Mouse (Mus musculus) thymus, postnatal 36 days (tissue): ENCODE results near the gene Gm20521.

Experiments
- DNase-seq, 2 experiments: peaks; one replicate each; pipeline ENCODE4 v3.0.0; 2022; ENCODE audit warnings: mixed read lengths in 2 of 2

Gene Gm20521

DNA sequence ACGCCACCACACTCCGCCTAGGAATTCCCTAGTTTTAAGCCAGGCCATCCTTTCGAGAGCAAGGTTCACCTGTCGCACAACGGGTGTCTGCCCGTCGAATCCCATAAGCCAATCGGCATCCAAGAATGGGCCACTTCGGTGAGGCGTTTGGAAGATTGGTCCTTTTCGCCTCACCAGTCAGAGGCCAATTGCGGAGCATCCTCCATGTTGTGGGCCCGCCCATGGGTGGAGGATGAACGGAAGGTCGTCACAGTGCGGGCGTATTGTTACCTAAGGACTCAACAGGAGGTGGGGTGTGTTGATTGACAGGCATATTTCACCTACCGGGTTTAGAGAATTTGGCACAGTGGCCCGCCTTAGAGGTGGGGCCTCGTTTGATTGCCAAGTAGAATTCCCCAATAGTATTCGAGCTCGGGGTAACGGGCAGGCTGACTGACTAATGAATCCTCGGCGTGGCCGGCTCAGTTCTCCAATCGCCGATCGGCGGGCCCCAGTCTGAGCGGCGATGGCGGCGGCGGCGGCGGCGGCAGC lies 10.5 kb downstream of the Gm20521 start:
- DNase-seq: peak; percentile 95 to 97

DNA sequence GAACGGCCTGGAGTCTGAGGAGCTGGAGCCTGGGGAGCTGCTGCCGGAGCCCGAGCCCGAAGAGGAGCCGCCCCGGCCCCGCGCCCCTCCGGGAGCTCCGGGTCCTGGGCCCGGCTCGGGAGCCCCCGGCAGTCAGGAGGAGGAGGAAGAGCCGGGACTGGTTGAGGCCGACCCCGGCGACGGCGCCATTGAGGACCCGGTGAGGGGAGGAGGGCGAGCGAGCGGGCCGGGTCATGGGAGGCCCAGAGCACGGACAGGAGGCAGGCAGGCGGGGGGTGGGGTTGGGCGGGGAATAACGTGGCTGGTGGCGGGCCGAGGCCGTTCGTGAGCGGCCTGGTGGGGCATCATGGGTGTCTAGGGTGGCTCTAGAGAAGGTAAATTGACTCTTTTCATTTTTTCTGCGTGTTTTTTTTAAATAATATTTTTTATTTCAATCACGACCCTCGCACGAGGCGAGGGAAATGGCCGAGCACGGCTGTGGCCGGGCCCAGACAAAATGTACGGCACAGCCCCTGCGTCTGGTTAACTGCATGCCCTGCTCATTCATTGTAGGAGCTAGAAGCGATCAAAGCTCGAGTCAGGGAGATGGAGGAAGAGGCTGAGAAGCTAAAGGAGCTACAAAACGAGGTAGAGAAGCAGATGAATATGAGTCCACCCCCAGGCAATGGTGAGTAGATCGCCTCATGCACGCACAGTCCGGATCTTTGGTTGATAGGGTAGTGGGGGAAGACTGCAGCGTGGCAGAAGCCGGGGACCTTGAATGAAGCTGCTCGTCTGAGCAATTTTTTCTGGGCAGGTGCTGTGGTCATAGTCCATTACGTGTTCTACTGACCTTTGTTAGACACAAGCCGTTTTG lies 11.3 kb downstream of the Gm20521 start:
- peak in 1 of 2 experiments; percentile 20 for DNase-seq

DNA sequence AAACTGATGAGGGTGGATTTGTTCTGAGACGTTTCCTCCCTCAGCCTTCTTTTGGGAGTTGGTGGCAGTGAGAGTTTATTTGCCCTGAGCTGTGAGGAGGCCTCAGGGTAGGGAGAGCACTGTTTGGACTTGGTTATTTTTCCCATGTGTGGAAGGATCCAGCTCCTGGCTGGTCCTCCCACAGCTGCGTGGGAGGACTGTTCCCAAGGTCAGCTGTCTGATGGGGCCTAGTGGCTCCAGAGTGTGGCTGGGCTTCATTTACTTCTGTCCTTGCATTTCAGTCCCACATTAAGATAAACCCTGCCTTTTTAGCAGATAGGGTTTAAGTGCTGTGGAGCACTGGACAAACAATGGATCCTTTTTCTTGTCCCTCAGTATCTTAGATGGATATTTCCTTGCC lies 14.2 kb downstream of the Gm20521 start:
- DNase-seq: no peak

DNA sequence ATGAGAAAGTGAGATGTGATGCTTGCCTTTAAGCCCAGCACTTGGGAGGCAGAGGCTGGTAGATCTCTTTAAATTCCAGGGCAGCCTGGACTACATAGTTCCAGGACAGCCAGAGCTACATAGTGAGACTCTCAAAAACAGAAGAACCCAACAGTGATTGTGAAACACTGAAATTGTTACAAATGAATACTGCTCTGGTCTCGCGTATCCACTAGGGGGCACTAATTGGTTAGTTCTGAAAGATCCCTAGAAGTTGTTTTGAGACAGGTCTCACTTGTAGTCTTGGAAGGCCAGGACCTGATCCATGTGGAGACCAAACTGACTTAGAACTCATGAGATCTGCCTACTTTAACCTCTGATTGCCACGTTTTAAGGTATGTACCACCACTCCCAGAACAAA lies 17.1 kb downstream of the Gm20521 start:
- peak; percentile 30 to 44 for DNase-seq

DNA sequence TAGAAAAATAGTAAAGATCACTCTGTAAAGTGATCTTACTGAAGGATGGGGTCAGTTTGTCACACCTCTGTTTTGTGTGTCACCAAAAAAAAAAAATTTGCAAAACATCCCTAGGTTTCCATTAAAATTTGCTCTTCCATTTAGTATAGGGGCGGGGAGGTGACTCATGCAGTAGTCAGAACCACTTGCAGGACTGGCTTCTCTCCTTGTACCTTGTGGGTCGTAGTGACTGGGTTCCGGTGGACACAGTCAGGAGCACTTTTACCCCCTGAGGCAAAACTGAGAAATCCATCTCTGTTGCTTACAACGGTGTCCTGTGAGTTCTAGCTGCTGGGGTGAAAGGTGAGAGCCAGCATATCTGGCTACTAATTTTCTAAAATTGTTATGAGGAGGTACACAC lies 20.4 kb downstream of the Gm20521 start:
- DNase-seq: no peak

DNA sequence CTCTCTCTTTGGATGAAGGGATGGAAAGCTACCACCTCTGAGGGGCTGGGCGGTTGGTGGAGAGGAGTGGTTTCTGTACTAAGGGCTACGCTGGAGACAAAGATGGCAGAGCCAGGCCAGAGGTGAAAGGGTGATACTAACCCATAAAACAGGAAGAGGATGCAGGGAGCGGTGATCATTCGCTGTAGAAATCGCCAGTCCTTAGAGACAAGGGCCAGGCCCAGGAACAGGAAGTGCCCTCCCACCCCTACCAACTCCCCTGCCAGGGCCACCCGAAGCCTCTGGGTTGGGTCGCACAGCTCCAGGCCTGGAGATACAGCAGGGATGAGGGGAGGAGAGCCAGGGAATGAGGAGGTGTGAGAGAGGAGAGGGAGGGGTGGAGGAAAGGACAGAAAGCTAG lies 25.4 kb downstream of the Gm20521 start:
- DNase-seq: no peak

DNA sequence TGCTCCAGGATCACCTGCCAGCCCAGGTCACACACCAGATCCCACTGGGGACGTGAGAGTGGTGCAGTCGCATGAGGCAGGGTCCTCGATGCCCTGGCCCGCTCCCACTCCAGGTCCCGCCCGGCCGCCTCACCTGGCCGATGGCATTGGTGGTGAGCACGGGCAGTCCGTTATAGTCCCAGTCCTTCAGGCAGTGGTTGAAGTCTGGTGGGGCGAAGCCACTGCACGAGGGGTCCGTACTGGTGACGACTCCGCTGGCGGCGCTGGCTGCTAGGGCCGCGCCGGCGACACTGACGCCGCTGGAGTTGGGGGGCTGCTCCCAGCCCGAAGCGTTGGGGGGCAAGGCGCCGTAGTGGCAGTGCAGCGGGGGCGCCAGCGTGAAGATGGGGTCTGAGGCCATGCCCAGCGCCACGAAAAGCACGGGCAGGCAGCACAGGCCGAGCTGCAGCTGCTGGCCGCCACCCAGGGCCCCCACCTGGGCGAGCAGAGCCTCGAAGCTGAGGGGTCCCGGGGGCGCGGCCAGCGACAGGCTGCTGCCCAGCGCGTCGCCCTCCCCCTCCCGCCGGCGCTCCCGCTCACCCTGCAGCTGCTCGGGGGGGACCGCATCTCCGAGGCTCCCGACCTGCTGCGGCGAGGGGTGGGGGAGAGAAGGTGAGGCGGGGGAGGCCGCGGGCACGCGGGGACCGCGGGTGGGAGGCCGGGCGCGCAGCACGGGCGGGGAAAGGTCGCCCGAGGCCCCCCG lies 29.0 kb downstream of the Gm20521 start:
- no peak for DNase-seq

DNA sequence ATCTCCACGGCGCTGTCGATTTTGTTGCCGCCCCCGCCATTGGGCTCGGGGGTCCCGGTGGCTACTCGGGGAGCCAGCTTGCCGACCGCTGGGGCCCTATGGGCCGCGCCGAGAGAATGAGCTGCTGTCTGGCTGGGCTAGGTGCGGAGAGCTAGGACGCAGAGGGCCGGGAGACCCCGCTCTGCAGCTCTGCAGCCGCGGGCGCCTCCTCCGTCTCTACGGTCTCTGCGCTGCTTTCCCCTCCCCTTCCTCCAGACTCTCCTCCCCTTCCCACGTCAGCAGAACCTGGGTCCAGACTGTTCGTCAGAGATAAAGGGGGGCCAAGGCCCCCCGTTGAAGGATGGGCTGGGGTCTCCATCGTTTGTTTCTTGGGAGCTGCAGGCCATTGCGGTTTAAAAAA lies 29.6 kb downstream of the Gm20521 start, which contains the start of gene Slc22a17:
TSS of gene Slc22a17 (minus strand) at position 247 of the 400 bp plus-strand sequence.
- peak; percentile 51 to 58 for DNase-seq

DNA sequence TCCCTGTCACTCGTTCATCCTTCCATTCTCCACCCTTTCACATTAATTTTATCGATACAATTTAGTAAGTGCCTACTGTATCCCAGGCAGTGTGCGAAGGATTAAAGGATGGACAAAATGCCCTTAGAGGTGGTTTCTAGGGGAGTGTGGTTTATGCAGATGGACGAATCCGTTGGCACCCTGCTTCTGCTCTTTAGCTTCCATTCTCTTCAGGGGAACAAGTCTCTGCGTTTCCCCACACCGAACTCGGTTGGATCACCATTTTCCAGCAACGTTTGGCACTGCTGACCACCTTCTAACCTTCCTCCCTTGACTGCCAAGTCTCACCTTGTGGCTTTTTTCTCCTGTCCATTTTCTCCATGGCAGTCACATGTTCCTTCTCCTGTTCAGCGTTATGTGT lies 30.1 kb downstream of the Gm20521 start:
- no peak for DNase-seq

DNA sequence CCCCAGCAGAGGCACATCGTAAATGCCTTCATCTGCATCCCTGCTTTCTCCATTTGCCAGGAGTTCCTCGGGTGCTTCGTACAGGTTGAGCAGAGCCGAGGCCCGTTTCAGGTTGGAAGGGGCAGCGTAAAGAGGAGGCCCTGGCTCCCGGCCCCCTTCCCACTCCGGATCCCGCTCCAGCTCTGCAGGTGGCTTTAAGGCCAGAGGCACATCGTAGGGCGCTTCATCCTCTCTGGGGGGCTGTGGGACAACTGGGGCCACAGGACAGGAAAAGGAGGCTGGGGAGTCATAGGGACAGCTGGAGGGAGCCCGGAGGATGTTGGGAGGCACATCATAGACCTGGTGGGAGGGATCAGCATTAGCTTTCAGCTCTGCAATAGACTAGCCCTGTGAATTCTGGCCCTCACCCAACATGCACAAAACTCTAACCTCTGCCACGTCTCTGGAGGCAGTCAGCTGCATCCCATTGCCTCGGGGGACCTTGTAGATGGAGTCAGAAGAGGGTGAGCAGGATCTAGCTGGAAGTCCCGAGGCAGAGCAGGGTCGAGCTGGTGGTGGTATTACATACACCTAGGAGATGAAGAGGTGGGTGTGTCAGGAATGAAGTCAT lies 36.9 kb downstream of the Gm20521 start:
- DNase-seq: no peak

DNA sequence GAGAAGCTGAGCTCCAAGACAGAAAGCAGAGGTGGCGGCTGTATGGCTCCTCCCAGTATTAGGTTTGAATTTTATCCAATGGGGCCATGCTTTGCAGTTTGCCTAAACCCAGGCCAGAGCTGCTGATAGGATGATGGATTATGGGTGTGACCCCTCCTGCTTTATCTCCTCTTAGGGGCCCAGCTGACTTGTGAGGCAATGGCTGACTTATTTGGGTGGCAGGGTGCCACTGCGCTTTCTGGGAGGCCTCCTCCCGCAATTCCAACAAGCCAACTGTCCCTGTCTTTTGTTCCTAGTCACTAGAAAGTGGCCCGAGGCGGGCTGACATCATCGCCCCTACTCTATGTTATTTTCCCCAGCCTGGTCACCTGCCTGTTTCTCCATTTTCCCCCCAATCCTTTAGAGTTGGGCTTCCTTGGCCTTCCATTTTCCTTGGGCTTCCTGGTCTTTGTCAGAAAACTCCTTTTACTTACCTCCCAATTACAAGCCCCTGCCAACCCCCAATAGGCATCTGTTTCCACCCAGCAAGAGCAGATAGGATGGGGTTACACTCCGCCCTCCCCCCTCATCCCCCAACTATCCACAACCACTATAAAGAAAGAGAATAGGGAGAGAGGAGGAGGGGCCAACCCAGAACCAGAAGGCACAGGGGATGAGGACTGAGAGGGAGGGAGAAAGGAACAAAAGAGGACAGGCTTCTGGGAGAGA lies 41.6 kb downstream of the Gm20521 start:
- no peak for DNase-seq

DNA sequence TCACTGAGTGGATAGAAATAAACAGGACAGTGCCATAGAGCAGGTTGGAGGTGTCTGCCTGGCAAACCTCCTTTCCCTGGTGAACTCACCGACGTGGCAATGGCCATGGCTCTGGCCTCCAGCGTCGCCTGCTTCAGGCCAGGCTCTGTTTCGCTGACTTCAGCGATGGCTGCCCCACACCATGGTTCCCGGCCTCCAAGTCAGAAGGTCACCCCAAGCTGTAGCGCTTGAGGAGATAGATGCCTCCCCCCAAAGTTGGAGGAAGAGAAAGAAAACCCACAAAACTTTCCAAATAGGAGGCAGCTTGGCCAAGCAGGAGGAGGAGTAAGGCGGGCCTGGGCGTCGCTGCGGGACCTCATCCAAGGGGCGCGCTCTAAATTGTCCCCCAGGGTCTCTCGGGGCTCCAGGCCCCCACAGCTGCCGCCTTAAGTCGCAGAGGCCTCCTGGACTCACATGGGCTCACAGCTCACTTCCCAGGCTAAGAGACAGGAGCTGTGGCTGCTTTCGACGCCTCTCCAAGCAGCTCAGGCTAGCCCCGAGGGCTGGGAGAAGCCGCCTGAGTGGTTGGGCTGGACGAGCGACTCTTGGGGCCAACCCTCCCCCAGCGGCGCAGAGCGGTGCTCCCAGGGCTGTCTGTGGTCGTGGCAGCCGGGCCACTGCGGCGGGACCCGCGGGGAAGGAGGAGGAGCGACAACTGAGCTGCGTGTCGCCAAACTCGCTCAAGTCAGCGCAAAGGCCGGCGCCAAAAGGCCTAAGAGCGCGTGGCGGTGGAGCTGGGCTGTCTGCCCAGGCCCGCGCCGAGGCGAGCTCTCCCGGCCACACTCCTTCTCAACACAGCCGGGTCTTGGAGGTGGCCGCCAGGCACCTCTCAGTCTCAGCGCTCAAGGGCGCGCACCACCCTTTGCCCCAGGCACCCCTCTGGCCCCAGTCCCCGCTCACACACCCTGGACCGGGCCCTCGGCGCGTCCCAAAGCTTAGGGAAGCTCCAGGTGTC lies 42.4 kb downstream of the Gm20521 start, which contains the start of gene Efs:
TSS of gene Efs (minus strand) at position 778 of the 994 bp plus-strand sequence.
- no peak for DNase-seq

DNA sequence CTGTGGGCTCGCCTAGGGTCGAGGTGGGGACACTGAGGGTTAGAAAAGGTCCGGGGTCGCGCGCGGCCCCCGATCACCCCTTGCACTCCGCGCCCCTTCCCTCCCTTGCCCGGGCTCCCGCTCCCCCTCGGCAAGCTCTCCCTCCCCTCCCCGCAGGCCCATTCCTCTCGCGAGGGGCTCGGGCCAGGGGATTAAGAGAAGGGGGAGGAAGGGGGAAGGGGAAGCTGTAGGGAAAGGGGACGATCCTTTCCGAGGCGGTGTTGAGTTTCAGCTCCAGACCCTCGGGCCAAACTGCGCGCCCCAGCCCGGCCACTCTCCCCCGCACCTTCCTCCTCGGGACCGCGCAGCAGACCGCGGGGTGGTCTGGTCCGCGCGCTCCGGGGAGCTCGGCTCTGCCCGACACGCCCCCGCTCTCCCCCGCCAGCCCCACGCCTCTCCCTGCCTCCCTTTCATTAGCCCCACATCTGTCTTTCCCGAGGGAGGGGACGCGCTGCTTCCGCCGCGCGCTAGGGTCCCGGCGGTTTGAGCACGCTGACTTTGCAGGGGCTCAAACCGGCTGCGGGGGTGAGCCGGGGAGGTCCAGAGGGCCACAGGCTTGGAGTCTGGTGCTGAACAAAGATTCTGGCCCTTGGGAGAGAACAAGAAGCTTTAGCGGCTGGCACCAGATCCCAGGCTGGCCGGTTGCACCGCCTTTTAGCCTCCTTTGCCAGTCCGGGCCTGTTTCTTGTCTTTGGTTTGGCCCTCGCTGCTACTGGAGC lies 43.3 kb downstream of the Gm20521 start:
- DNase-seq: no peak

DNA sequence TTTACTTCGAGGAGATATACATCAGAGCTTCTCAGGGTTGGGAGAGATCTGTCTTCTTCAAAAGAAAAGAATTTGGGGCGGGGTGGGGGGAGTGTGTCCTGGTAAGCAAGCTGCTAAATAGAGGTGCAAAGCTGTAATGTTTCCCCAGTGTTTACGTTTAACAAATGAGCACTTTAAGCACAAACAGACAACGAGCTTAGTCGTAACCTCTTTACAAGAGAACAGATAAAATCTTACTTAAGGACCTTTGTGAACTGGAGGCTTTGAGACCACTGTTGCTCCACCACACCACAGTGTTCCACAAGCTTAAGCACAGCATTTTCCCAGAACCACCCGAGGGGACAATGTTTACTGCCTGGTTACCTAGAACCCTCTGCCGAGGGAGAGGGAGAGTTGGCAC lies 44.1 kb downstream of the Gm20521 start:
- DNase-seq: no peak

DNA sequence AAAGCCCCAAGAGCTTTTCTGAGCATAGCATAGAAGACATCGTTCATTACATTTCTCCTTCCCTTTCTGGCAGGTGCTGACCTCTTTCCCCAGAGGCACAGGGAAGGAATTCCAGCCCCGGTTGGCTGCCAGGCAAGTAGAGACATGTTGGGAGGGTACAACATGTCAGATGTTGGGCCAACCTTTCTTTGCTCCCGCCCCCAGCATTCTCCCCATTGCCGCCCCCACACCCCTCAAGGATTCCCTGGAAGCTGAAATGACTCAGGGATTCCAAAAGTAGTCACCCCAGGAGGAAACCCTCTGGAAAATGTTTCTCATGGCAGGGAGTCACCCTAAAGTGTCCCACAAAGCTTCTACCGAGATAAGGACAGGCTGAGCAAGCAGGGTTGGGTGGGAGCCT lies 46.6 kb downstream of the Gm20521 start:
- DNase-seq: no peak

DNA sequence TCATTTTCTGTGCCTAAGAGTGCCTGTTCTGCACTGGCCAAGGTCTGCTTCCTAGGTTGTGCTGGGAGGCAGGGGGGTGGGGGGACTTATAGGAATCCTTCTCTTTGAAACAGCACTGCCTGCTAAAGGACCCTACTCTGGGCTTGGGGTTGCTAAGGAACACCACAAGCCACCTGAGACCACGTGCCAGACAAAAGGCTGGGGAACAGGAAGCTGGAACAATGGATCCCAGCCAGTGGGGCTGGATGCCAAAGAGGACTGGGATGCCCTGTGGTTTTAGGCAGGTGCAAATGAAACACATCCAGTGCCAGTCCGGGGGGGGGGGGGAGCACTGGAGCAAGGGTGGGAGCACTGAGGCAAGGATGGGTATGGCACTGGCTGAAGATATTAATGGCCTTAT lies 47.2 kb downstream of the Gm20521 start:
- DNase-seq: no peak

DNA sequence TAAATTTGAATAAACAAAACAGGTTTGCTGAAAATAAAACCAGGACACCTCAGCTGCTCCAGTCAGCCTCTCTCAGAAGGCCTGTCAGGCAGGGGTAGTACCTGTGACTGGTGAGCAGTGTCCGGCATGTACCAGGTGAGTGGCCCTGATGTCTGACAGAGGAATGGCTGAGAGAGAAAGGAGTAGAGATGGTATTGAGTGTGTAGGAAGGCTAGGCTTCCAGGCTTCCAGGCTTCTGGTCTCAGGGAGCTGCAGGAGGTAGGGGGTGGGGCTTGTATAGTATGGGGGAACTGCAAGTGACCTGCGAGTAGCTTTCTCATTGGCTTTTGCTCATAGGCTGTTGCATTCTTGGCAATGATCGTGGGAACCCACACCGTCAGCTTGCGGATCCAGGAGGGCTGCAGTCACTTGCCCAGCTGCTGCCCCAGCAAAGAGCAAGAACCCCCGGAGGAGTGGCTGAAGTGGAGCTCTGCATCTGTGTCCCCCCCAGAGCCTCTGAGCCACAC lies 49.5 kb downstream of the Gm20521 start, which contains the start of gene Il25:
TSS of gene Il25 (plus strand) at position 51 of the 506 bp plus-strand sequence.
- no peak for DNase-seq

DNA sequence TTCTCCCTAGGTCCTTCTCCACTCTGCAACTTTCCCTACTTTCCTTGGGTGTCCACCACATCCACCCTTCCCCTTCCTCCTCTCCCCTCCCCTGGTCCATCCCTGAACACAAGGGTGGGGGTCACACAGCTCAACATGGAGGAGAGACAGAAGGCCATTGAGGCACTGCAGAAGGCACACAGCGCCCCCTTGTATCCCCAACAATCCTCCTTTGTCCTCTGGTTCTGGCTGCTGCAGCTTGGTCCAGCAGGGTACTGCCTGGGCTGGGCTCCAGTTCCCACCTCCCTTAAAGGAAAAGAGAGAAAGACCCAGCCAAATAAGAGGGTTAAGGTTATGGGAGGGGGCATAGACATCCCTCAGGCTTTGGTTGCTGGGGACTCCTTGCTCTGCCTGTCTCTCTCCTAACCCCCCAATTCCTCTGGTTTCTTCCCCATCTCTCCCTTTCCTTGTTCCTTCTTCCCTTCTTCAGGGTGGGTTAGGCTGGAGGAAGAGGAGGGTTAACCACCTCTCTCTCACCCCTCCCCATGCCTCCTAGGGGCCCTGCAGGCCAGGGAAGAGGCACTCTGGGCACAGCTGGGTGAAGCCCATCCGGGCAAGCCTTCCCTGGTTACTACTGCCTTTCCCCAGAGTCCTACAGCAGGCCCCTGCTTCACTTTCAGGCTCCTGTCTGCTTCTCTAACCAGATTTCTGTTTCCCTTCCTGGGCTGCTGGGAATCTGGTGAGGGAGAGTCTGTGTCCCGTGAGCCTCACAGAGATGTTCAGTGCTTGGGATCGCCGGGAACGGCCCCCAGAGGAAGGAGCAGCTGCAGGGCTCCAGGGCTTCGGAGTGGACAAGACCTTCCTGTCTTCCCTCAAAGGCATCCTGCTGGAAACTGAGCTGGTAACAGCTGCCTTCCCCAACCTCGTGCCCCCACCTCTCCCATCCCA lies 52.9 kb downstream of the Gm20521 start, which contains the start of gene Cmtm5:
TSS of gene Cmtm5 (plus strand) at position 358 of the 927 bp plus-strand sequence.
- no peak for DNase-seq

DNA sequence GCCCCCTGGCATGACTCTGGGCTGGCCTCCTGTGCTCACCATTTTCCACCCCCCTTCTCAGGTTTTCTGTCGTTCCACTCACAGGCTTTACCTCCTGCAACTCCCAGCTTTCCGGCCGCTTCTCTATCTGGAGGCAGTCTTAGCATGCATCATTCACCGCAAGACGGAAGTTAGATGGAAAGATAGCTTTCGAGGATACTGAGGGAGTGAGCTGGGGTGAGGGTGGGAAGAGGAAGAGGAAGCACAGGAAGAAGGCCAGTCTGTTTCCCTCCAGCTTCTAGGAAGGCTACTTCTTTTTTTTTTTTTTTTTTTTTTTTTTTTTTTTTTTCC lies 53.6 kb downstream of the Gm20521 start:
- no peak for DNase-seq
